Mouse (Mus musculus): ENCODE data around the gene Slc5a8.

The Slc5a8 gene

DNA sequence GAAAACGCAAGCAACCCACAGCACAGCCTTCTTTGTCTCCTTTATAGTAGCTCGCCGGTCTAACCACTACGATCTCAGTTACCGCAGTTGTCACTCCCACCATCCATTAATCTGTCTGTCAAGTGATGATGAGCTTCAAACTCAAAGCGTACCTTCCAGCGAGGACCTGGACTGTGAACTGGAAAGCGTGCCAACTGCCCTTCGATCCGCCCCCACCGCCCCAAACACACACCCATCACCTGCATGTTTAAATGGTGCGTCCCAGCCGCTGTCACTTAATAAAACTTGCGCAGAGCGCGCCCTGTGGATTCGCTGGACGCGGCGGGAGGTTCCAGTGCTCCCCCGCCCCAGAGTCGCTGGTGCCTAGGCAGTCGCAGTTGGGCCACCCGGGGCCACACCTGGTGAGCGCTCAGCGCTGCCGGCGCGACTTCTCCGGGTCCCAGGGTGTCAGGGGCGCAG, at the start of gene Slc5a8:
Slc5a8 (plus strand) TSS at position 361 of the 459 bp plus-strand sequence.
- DNase-seq (ENCODE audit: low spot score): no peak

DNA sequence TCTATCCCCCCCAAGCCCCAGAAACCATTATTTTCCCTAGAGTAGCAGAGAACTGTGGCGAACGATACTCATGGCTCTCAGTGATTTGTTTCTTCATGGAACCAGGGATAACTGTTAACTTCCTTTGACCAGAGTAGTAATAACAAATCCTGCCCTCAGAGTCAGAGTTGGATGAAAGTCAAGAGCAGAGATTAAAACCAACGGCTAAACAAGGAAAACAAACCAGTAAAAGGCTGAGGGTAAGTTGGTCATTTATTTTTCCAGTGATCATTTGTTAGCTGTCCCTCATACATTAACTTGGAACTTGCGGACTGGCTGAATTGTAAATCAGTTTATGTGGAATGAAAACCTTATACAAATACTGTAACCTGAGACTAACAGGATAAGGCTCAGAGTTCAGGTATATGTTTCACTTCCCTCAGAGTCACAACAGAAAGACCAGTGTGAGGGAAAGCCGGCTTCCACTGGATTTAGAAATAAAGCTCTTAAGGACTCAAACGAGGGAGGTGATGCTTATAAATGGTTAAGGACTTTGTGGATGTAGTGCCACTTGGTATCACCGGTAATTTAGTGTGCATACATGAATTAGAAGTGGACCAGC, 36.8 kb upstream of the Slc5a8 start:
- no peak for DNase-seq (ENCODE audit: low spot score)

DNA sequence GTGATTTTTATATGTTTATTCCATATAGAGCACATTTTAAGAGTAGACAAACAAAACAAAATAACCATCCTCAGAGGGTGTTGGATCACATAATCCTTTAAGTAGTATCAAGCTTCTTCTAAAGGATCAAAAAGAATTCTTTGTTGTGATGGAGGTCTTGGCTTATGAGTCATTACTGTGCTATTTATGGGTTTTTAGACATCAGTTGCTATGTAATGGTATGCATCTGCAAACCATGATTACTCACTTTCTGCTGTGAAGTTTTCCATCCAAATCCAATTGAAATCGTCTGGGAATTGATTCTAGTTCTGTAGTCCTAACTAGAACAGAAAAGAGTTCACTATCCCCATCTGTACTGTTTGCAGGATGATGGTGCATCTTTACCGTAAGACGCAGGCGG, 35.8 kb upstream of the Slc5a8 start:
- DNase-seq (ENCODE audit: low spot score): no peak

DNA sequence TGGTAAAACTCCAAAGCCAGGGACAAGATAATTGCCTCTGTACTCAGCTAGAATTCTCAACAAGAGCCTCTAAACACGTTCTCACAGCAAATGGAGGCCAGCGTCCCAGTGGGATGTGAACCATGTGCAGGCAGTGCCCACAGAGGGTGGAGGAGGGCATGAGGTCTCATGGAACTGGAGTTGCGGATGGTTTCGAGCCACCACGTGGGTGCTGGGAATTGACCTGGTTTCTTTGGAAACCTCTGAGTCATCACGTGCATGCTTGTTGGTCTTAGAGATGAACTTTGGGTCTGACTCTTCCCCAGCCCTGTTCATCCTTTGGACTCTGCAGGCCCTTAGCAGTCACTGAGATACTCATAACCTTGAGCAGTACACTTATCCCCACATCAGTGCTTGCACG, 32.5 kb upstream of the Slc5a8 start:
- DNase-seq (ENCODE audit: low spot score): no peak

DNA sequence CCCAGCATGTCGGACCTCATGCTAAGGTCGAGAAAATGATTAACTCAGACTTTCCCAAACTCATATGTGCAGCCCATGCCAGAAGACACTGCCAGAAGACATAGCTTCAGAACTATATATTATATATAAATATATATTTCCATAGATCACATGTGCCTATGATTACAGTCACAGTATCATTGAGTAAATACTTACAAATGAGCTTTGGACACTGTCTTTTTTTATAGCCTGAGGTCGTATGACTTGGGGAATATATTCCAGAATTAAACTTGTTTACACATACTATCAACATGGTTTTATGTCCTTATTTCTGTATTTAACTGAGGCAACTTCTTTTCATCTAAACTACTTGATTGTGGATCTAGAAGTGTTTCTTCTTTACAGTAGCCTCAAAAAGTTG, 24.9 kb upstream of the Slc5a8 start:
- no peak for DNase-seq (ENCODE audit: low spot score)

GRCm38 (mm10) chr10:88861416-88861815, 24.4 kb upstream of the Slc5a8 start:
- DNase-seq (ENCODE audit: low spot score): no peak

DNA sequence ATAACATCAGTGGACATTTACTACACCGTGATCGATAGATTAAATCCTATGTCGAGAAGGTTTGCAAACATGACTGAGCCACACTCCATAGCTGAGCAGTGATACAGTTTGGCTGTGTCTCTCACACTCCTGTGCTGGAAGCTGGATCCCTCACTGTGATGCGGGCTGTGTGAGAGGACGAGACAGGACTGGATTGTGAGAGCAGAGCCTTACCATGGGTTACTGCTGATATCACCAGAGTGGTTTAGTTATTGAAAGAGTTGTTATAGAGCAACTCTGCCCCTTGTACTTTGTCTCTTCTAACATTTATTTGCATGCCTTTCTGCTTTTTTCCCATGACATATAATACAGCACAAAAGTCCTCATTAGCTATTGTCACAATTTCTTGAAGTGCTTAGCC, 23.5 kb upstream of the Slc5a8 start:
- DNase-seq (ENCODE audit: low spot score): no peak

DNA sequence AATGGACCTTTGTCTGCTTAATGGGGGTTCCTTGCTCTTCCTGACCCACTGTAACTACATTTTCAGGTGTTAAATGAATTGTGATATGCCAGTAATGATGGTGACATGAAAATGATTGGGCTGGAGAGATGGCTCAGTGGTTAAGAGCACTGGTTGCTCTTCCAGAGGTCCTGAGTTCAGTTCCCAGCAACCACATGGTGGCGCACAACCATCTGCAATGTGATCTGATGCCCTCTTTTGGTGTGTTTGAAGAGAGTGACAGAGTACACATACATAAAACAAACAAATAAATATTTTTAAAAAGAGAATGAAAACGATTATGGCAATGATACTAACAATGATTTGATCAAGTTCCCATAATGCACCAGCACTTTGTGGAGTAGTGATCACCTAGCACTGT, 19.8 kb upstream of the Slc5a8 start:
- no peak for DNase-seq (ENCODE audit: low spot score)

DNA sequence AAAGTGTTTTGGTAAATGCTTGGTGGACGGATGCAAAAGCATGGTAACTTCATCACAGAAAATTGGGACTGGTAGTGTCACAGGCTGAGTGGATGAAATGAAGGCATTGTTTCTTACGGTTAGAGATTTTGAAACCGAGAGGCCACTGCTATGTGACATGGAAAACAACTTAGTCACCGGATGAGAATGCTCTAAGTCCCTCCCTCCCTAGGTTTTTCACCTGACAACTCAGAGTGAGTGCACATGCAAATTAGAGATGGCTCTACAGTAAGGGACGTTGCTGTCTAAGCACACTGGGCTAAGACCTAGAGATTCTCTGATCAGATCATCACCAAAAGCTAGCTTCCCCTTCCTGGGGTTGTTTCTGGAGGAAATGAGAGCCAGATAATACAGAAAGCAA, 10.9 kb upstream of the Slc5a8 start:
- DNase-seq (ENCODE audit: low spot score): no peak

GRCm38 (mm10) chr10:88877421-88877820, 8.4 kb upstream of the Slc5a8 start:
- no peak for DNase-seq (ENCODE audit: low spot score)

- no peak for DNase-seq (ENCODE audit: low spot score)
These were observed 2.1 kb upstream of the Slc5a8 start for GRCm38 (mm10) chr10:88883721-88884120.

GRCm38 (mm10) chr10:88884836-88885235, 956 bp upstream of the Slc5a8 start:
- no peak for DNase-seq (ENCODE audit: low spot score)

- no peak for DNase-seq (ENCODE audit: low spot score)
These were observed 322 bp downstream of the Slc5a8 start for GRCm38 (mm10) chr10:88886114-88886513.

DNA sequence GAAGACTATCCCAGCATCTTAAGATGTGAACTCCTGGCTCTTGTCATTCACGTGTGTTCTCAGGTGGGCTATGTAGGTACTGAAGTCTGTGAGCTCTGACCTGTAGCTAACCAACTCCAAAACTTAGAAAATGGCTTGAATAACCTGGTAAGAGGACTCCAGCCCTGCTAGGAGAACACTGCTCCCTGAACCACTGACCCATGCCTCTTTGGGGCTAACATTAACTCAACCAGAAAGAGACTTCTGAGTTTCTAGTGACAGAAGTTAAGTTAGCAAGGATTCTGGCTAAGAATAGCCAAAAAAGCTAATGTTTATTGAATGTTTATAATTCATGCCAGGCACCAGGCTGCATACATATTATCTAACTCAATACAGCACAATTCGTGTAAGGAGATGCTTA, 2.6 kb downstream of the Slc5a8 start:
- DNase-seq (ENCODE audit: low spot score): no peak

DNA sequence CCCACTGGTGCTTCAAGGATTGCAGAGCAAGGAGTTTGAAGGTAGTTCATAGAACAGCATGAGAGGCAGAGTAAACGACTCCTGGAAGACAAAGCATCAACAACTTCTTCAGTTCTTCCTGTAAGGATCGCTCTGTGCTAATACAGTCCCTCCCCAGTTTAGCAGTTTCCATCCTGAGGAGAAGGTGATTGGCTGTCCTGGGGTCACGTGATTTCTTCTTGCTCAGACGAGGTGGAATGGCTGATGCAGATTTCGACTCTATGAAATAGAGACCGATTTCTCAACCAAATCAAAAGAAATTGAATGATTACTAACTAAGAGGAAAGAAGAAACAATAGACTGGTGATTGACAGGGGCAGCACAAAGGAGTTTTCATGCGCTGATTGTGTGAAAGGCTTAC, 5.6 kb downstream of the Slc5a8 start:
- no peak for DNase-seq (ENCODE audit: low spot score)

DNA sequence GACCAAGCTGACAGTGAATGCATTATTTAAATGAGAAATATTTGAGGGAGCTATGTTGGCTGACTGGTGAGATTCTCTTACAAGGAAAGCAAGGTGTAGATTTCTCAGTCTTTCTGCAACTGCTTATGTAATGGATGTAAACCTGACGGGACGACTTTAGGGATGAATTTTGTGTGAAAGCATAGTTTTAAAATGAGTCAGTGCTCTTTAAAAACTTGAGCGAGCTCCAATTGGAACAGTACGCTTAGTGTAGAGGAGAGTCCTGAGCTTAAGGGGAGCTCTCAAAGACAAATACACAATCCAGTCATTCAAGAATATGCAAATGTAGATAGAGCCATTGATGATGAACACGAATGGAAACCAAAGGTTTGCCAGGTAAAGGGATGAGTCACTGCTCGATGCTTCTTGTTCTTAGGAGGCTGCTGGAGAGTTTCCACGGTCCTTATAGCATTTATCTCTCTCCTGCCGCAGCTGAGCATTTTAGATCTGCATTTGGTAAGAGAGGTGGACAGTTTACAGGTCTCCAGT, 6.8 kb downstream of the Slc5a8 start:
- no peak for DNase-seq (ENCODE audit: low spot score)

DNA sequence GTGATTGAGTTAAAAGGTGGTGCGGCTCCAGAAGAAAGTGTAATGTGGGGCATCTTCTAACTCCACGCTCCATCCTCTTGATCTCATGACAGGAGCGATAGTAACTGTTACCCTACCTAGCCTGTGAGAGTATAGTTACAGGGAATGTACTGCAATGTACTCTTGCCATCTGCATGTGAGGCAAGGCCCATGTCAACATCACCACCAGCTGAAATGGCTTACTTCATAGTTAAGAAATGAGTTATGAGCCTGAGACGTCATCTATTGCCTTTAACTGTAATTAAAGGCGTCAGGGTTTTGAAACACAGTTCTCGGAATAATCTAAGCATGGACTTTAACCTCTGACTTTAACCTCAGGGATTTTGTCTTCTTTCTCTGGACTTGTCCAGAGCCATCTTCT, 11.2 kb downstream of the Slc5a8 start:
- no peak for DNase-seq (ENCODE audit: low spot score)

DNA sequence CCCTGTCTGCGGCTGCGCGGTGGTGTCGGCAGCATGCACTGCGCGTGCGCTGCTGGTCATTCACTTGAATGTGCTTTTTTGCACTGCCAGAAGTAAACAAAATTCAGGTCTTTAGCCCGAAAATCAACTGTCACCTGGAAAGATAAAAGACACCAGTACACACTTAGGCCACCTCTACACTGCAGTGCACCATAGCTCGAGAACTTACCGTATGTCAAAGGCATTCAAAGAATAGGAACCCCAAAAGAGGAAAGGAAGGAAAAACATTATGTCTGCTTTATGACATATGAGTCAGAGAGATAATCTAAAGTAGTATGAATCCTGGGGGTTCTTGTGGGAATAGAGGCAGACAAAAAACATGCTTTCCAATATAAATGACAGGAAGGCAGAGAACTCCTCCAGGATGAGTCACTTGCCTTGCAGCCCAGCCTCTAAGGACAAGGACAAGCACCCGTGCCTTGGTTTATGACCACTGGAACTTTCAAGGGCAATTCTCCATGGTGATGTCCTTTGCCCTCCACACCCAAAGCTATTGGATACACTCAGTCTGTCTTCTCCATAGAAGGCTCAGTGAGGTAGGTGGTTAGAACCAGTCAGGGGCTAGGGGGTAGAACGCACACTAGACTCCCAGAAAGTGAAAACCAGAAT, 64.0 kb downstream of the Slc5a8 start:
- DNase-seq (ENCODE audit: low spot score): no peak

DNA sequence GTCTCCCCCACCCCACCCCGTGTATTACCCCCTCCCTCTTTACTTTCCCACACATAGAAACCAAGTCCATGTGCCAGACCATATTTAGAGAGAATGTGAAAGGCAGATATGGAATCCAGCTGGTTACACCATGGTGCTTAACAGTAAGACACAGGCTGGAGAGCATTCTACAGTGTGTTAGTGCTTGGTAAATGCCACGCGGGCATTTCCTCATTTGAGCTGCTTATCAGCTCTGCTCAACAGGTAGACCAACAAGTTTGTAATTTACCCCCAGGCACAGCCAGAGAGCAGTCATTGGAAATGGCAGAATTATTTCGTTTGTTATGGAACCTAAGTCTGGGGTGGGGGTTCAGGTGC, 64.5 kb downstream of the Slc5a8 start:
- no peak for DNase-seq (ENCODE audit: low spot score)

DNA sequence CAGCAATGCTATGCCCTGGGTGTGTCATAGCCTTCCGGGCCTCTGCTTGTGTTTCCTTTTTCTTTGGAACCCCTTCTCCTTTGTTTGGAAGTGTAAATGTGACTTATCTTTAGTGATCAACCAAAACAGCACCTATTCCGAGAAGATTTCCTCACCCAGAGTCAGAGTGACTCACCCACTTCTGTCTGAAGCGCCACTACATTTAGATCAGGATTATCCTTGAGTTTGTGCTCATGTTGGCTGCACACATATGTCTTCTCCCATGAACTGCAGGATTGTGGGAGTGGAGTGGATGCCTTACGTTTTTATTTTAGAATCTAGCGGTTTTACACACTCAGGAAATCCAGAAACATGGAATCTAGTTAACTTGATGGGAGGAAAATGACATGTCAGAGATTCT, 75.0 kb downstream of the Slc5a8 start:
- no peak for DNase-seq (ENCODE audit: low spot score)

GRCm38 (mm10) chr10:88968586-88968985, 82.8 kb downstream of the Slc5a8 start:
- DNase-seq (ENCODE audit: low spot score): no peak

GRCm38 (mm10) chr10:88970951-88971725, 85.3 kb downstream of the Slc5a8 start:
- no peak for DNase-seq (ENCODE audit: low spot score)

GRCm38 (mm10) chr10:88978932-88979331, 93.1 kb downstream of the Slc5a8 start:
- no peak for DNase-seq (ENCODE audit: low spot score)
